Mouse (Mus musculus) spleen, adult 2 months (tissue): ENCODE data around the gene Ptcra.

Source experiments
- CTCF ChIP-seq: fragments of 200-500 bp; IDR thresholded peaks from 2 replicates; pipeline ENCODE4 v1.5.1; 2011; ENCODE audit warnings: mild to moderate bottlenecking, inconsistent platforms; ENCODE audit not compliant: insufficient read depth, insufficient read length, insufficient replicate concordance; ENCODE audit errors: extremely low read depth
- POLR2A ChIP-seq: fragments of 200-500 bp; IDR thresholded peaks from 2 replicates; pipeline ENCODE4 v1.6.1; 2011; ENCODE audit warnings: low read depth, low read length, inconsistent platforms

GRCm38 (mm10) chr17:46812442-46812841 is 48.9 kb upstream of the Ptcra start:
- TF ChIP-seq CTCF (no peak), POLR2A (no peak)
